In genomic region chr1:55570225-55570624, GRCm38 (mm10) we compare ENCODE assay signal across 26 mouse cellular contexts.
"Had no signal": no experiment of that assay in that cellular context is flagged by ENCODE, and none has a peak within 500 bp of the region (broad histone marks: within the 10 kb centered on the region; RNA-seq: fewer than 3 reads in every experiment).

No protein-coding gene starts in this region.

- H3K27me3 ChIP-seq: heart, embryonic 13.5 days; heart, embryonic 15.5 days; hindbrain, embryonic 13.5 days; hindbrain, embryonic 15.5 days; kidney, embryonic 15.5 days; limb, embryonic 12.5 days; liver, embryonic 13.5 days had no signal

- H3K36me3 ChIP-seq: heart, embryonic 13.5 days; heart, embryonic 15.5 days; hindbrain, embryonic 13.5 days; hindbrain, embryonic 15.5 days; kidney, embryonic 15.5 days; limb, embryonic 10.5 days; limb, embryonic 12.5 days; liver, embryonic 13.5 days had no signal

- H3K9me3 ChIP-seq: heart, embryonic 13.5 days; heart, embryonic 15.5 days; hindbrain, embryonic 13.5 days; hindbrain, embryonic 15.5 days; kidney, embryonic 15.5 days; limb, embryonic 10.5 days; limb, embryonic 12.5 days; liver, embryonic 13.5 days had no signal

- DNase-seq: gastrocnemius, postnatal 14 days; gastrocnemius, postnatal 36 days; heart, adult 11 months; heart, adult 2 months; heart, postnatal 14 days; heart, postnatal 36 days; kidney, adult 11 months; kidney, adult 9 months; kidney, postnatal 14 days; kidney, postnatal 36 days; layer of hippocampus, adult 9-11 months; liver; liver, embryonic 13.5 days had no signal

- H3K4me3 ChIP-seq: heart, adult 2 months; heart, embryonic 13.5 days; heart, embryonic 15.5 days; hindbrain, embryonic 13.5 days; hindbrain, embryonic 15.5 days; kidney, embryonic 15.5 days; left cerebral cortex, adult 2 months; limb, embryonic 10.5 days; limb, embryonic 12.5 days; liver, embryonic 13.5 days had no signal

- H3K4me1 ChIP-seq: hindbrain, embryonic 15.5 days; limb, embryonic 10.5 days; limb, embryonic 12.5 days; liver, embryonic 13.5 days had no signal

- ATAC-seq: hindbrain, postnatal 0 days; intestine, embryonic 16.5 days had no signal

- H3K9ac ChIP-seq: heart, embryonic 13.5 days; heart, embryonic 15.5 days; hindbrain, embryonic 13.5 days; hindbrain, embryonic 15.5 days; kidney, embryonic 15.5 days; limb, embryonic 12.5 days; liver, embryonic 13.5 days had no signal

- H3K27ac ChIP-seq: heart, adult 2 months; heart, embryonic 13.5 days; heart, embryonic 15.5 days; hindbrain, embryonic 13.5 days; hindbrain, embryonic 15.5 days; hindbrain, postnatal 0 days; kidney, embryonic 15.5 days; kidney, postnatal 0 days; left cerebral cortex, adult 2 months; limb, embryonic 10.5 days; limb, embryonic 12.5 days; liver, embryonic 13.5 days had no signal

- H3K4me2 ChIP-seq: heart, embryonic 11.5 days; heart, embryonic 13.5 days; heart, embryonic 15.5 days; hindbrain, embryonic 13.5 days; hindbrain, embryonic 15.5 days; kidney, embryonic 15.5 days; limb, embryonic 12.5 days; liver, embryonic 11.5 days; liver, embryonic 13.5 days had no signal
